Mouse (Mus musculus): ENCODE results near the gene Zfp212. TPM values are rescaled to one million over a fixed set of nuclear protein-coding genes. Genes with fewer than 3 reads are reported as not detected.

Zfp212 gene
- total and polyA plus RNA-seq, 2 experiments from 2014 or later = 13.4 to 21.8 TPM

DNA sequence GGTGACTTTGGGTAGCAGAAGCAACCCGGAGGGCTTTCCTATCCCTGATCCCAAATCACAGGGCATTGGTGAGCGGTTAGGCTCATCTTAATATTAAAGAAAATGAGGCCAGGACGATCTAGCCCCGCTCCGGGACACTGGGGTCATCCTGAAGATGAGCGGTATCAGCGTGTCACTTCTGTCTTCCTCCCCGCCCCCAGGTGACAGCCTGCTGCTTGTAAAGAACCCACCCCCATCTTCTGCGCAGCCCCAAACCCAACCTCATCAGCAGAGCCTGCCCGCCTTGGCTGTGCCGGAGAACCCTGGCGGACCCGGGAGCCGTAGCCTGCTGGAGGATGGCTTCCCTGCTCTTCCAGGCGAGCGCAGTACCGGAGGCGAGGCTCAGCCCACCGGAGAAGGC is 15.9 kb upstream of the Zfp212 start:
- no peak overlapping the region for H3K4me3 ChIP-seq (ENCODE audit: low read depth, low read length)
- no peaks in the 10 kb centered on the region for H3K4me1 ChIP-seq (ENCODE audit: insufficient read depth, low read length)
- ATAC-seq (ENCODE audit: low FRiP score) (no peak), DNase-seq (ENCODE audit: low spot score) (no peak)
- H3K36me3 ChIP-seq (ENCODE audit: insufficient read depth, low read length) = peaks cover 46% of the 10 kb centered on the region
- no peak overlapping the region for H3K4me2 ChIP-seq (ENCODE audit: low read depth, low read length, poor library complexity, severe bottlenecking)
- 53% methylated on average over 17 of the region's 19 CpGs for WGBS
- TF ChIP-seq CTCF (IDR thresholded peaks at IDR 0.05) = no peak
- no peak overlapping the region for H3K27ac ChIP-seq (ENCODE audit: low read depth, low read length)
- no peaks in the 10 kb centered on the region for H3K9me3 ChIP-seq (ENCODE audit: low read length)
- no peaks in the 10 kb centered on the region for H3K27me3 ChIP-seq (ENCODE audit: insufficient read depth, low read length)
- H3K9ac ChIP-seq (replicated peaks; ENCODE audit: low read length, poor library complexity, severe bottlenecking) = no peak overlapping the region

GRCm38 (mm10) chr6:47904917-47905695 is 15.2 kb upstream of the Zfp212 start:
- TF ChIP-seq CTCF (IDR thresholded peaks at IDR 0.05) = no peak
- peaks cover 43% of the 10 kb centered on the region for H3K36me3 ChIP-seq (ENCODE audit: insufficient read depth, low read length)
- H3K27ac ChIP-seq (ENCODE audit: low read depth, low read length) = no peak overlapping the region
- WGBS = 58% methylated on average over 44 of the region's 44 CpGs
- H3K4me1 ChIP-seq (ENCODE audit: insufficient read depth, low read length) = no peaks in the 10 kb centered on the region
- ATAC-seq (ENCODE audit: low FRiP score) (peak; percentile 12; the same call in 1 of the 2 replicates), DNase-seq (ENCODE audit: low spot score) (no peak)
- H3K4me2 ChIP-seq (ENCODE audit: low read depth, low read length, poor library complexity, severe bottlenecking) = no peak overlapping the region
- H3K4me3 ChIP-seq (ENCODE audit: low read depth, low read length) = no peak overlapping the region
- no peaks in the 10 kb centered on the region for H3K9me3 ChIP-seq (ENCODE audit: low read length)
- H3K9ac ChIP-seq (replicated peaks; ENCODE audit: low read length, poor library complexity, severe bottlenecking) = no peak overlapping the region
- no peaks in the 10 kb centered on the region for H3K27me3 ChIP-seq (ENCODE audit: insufficient read depth, low read length)

DNA sequence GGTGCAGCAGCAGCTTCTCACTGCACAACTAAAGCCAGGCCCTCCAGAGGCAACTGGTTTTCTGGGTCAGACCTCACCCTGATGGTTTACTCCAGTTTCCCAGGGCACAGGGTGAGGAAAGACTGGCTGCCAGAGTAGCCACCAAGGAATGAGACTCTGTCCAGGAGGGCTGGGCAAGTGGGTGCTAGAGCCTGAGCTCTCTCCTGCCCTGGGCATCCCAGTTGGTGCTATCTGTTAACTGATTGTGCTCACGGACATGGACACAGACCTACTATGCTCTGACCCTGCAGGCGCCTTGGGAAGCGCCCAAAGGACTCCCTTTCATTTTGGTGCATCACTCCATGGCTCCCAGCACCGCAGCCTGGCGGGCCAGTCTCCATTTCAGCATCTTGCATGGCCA is 13.9 kb upstream of the Zfp212 start:
- H3K4me1 ChIP-seq (ENCODE audit: insufficient read depth, low read length) = no peaks in the 10 kb centered on the region
- DNase-seq (ENCODE audit: low spot score) = no peak
- H3K36me3 ChIP-seq (ENCODE audit: insufficient read depth, low read length) = peaks cover 39% of the 10 kb centered on the region
- no peak overlapping the region for H3K4me3 ChIP-seq (ENCODE audit: low read depth, low read length)
- WGBS = 91% methylated on average over 5 of the region's 5 CpGs
- no peak overlapping the region for H3K9ac ChIP-seq (replicated peaks; ENCODE audit: low read length, poor library complexity, severe bottlenecking)
- H3K27ac ChIP-seq (ENCODE audit: low read depth, low read length) = no peak overlapping the region
- no peak for ATAC-seq (ENCODE audit: low FRiP score)
- no peaks in the 10 kb centered on the region for H3K27me3 ChIP-seq (ENCODE audit: insufficient read depth, low read length)
- TF ChIP-seq CTCF (IDR thresholded peaks at IDR 0.05) = no peak
- H3K4me2 ChIP-seq (ENCODE audit: low read depth, low read length, poor library complexity, severe bottlenecking) = no peak overlapping the region
- H3K9me3 ChIP-seq (ENCODE audit: low read length) = no peaks in the 10 kb centered on the region

- no peaks in the 10 kb centered on the region for H3K4me1 ChIP-seq (ENCODE audit: insufficient read depth, low read length)
- ATAC-seq (ENCODE audit: low FRiP score) = no peak
- peaks cover 27% of the 10 kb centered on the region for H3K36me3 ChIP-seq (ENCODE audit: insufficient read depth, low read length)
- no peaks in the 10 kb centered on the region for H3K27me3 ChIP-seq (ENCODE audit: insufficient read depth, low read length)
- no peak for DNase-seq (ENCODE audit: low spot score)
- H3K27ac ChIP-seq (ENCODE audit: low read depth, low read length) = no peak overlapping the region
- 91% methylated on average over 1 of the region's 1 CpGs for WGBS
- no peak for TF ChIP-seq CTCF (IDR thresholded peaks at IDR 0.05)
- H3K4me2 ChIP-seq (ENCODE audit: low read depth, low read length, poor library complexity, severe bottlenecking) = no peak overlapping the region
- no peak overlapping the region for H3K9ac ChIP-seq (replicated peaks; ENCODE audit: low read length, poor library complexity, severe bottlenecking)
- H3K4me3 ChIP-seq (ENCODE audit: low read depth, low read length) = no peak overlapping the region
- H3K9me3 ChIP-seq (ENCODE audit: low read length) = no peaks in the 10 kb centered on the region
Observed at GRCm38 (mm10) chr6:47909007-47909406, 11.3 kb upstream of the Zfp212 start.

- Histone ChIP-seq H3K27me3 (ENCODE audit: insufficient read depth, low read length) (no peaks in the 10 kb centered on the region), H3K9ac (replicated peaks; ENCODE audit: low read length, poor library complexity, severe bottlenecking) (no peak overlapping the region), H3K9me3 (ENCODE audit: low read length) (no peaks in the 10 kb centered on the region), H3K4me3 (ENCODE audit: low read depth, low read length) (no peak overlapping the region), H3K4me2 (ENCODE audit: low read depth, low read length, poor library complexity, severe bottlenecking) (no peak overlapping the region), H3K36me3 (ENCODE audit: insufficient read depth, low read length) (peaks cover 3% of the 10 kb centered on the region), H3K4me1 (ENCODE audit: insufficient read depth, low read length) (no peaks in the 10 kb centered on the region), H3K27ac (ENCODE audit: low read depth, low read length) (no peak overlapping the region)
- ATAC-seq (ENCODE audit: low FRiP score) = no peak
- no peak for DNase-seq (ENCODE audit: low spot score)
- TF ChIP-seq CTCF (IDR thresholded peaks at IDR 0.05) = no peak
- 68% methylated on average over 1 of the region's 1 CpGs for WGBS
Observed at GRCm38 (mm10) chr6:47911650-47912049, 8.6 kb upstream of the Zfp212 start.

GRCm38 (mm10) chr6:47912991-47913390 is 7.3 kb upstream of the Zfp212 start:
- H3K27ac ChIP-seq (ENCODE audit: low read depth, low read length) = no peak overlapping the region
- H3K4me1 ChIP-seq (ENCODE audit: insufficient read depth, low read length) = no peaks in the 10 kb centered on the region
- no peaks in the 10 kb centered on the region for H3K9me3 ChIP-seq (ENCODE audit: low read length)
- no peaks in the 10 kb centered on the region for H3K27me3 ChIP-seq (ENCODE audit: insufficient read depth, low read length)
- DNase-seq (ENCODE audit: low spot score) = no peak
- H3K4me2 ChIP-seq (ENCODE audit: low read depth, low read length, poor library complexity, severe bottlenecking) = no peak overlapping the region
- no peak for TF ChIP-seq CTCF (IDR thresholded peaks at IDR 0.05)
- 63% methylated on average over 3 of the region's 3 CpGs for WGBS
- no peak overlapping the region for H3K4me3 ChIP-seq (ENCODE audit: low read depth, low read length)
- H3K9ac ChIP-seq (replicated peaks; ENCODE audit: low read length, poor library complexity, severe bottlenecking) = no peak overlapping the region
- H3K36me3 ChIP-seq (ENCODE audit: insufficient read depth, low read length) = no peaks in the 10 kb centered on the region; the same call in none of the 2 replicates
- no peak for ATAC-seq (ENCODE audit: low FRiP score)

Data from midbrain, postnatal 0 days (tissue).